Mouse (Mus musculus) testis, postnatal 10 days (tissue): Measurements from ENCODE around the gene Myt1l.

Experiments used
- DNase-seq: peaks from one replicate; pipeline ENCODE4 v3.0.0; 2021; ENCODE audit warnings: low spot score

Myt1l gene

DNA sequence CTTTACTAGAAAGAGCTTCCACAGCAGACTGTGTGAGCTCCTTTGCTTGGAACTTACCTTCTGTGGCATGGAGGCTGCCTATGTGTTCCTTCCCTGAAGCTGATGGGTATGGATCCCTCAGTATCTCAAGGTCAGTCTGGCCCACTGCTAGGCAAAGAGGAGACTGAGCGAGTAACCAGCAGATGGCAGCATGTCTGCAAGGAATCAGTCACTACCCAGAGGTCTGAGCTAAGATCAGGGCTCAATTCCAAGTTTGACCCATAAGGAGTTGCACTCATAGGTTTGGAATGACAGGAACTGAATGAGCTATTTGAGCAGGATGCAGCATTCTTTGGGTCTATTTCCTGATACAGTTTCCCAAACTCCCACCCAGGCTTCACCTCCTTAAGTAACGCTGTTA is 378.9 kb downstream of the Myt1l start:
- peak; percentile 68 for DNase-seq

DNA sequence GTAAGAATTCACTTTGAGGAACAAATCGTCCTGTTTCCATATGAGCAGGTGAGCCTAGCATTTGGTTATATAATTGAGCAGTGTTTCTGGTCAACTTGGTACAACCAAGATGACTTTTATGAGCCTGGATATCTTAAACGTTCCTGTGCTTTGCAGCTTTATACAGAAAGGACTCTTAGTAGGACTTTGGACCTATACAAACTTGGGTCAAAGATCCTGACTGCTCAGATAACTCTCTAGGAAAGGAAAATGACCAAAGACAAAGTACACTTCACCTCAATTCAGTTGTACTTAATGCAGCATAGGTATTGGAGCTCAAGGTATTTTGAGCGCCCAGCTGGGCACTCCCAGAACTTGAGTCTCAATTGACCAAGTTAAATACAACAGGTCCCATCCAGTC is 388.0 kb downstream of the Myt1l start:
- DNase-seq, result no peak

DNA sequence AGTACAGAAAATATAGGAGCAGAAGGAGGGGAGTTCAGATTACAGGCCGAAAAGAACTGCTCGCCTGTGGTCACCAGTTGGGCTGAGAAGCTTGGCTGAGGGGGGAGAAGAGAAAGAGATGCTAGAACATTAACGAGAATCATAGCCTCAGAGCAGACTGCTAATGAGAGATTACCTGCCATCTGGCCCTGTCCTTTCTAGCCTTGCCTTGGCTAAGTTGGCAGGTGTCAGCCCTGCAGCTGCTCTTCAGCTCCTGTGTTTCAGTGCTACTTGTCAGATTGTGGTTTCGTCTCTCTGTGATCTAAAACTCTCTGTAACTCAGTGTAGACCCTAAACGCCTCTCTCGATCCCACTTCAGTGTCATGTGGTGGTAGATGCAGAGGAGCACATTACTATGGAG is 388.6 kb downstream of the Myt1l start:
- no peak for DNase-seq

DNA sequence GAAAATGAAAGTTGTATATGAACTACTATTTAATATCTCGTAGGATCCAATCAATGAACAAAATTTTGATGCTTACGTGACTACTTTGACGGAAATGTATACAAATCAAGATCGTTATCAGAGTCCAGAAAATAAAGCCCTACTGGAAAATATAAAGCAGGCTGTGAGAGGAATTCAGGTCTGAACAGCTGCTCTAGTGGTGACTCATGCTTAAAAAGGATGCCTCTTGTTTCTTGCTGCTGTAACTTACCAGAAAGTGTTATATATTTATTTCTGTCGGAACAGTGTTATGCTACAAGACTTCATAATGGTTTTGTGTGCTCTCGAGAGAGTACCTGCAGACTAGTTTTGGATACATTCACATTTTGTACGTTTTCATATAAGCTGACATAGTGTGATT is 392.1 kb downstream of the Myt1l start:
- DNase-seq, result no peak

DNA sequence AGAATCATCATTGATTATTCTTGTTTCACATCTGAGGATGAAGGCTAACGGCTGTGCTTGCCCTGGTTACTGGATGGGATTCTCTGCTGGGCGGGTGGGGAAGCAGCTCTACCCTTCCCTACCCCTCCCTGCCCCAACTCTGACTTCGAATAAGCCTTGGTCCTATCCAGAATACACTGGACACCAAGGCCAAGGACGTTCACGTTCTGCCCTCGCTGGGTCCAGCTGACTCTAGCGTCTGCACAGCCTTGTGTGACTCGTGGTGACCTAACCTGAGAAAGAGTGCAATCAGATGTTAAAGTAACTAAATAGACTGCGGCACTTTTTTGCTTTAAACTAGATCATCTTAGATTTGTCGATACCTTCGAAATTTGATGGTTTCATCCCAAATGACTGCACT is 393.3 kb downstream of the Myt1l start:
- DNase-seq, result no peak

DNA sequence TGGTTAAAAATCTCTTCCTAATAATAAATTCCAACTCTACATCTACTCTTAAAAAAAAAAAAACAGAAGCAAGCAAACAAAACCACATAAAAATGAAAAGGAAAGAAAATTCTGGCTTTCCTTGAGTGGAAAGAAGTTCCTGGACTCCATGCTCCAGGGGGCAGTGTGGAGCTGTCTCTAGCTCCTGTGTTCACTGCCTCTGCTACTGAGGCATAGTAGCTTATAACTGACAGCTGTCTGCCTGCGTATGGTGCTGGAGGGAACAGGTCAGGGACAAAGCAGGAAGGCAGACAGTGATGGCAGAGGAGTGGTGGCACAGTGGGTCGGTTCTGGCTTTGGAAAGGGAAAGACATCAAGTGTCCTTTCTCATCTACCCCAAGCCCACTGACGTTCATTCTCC is 398.7 kb downstream of the Myt1l start:
- peak; percentile 82 for DNase-seq

DNA sequence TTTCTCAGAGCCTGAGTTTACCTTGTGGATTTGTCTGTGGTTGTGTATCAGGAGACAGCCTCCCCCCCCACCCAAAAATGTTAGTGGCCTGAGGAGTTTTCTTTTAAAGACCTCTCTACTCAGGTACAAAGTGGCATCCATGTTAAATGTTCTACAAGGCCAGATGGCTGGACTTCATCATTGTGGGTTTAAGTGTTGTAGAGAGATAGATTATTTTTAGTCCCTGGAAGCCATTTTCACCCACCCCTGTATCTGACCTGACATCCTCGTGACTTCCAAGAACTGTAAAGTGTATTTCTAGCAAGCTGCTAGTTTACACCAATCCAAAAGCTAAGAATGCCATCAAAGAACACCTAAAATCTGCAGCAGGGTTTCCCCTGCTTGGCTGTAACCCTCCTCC is 402.4 kb downstream of the Myt1l start:
- DNase-seq, result no peak

DNA sequence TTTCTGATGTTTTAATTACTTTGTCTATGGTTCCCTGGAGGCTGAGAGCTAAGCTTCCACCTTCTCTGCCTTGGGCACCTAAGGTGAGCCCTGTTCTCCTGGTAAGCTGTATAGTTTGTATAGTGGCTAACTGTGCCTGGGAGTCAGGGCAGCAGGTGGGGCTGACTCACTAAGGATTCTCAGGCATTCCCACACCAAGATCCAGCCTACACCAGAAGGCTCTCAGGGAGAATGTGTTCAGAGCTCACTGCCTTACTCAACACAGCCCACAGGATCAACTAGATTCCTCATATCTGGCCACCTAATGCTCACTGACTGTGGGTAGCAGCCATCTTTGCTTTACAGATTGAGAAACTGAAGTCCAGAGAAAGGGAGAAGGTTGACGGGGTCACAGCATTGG is 404.8 kb downstream of the Myt1l start:
- DNase-seq, result no peak

DNA sequence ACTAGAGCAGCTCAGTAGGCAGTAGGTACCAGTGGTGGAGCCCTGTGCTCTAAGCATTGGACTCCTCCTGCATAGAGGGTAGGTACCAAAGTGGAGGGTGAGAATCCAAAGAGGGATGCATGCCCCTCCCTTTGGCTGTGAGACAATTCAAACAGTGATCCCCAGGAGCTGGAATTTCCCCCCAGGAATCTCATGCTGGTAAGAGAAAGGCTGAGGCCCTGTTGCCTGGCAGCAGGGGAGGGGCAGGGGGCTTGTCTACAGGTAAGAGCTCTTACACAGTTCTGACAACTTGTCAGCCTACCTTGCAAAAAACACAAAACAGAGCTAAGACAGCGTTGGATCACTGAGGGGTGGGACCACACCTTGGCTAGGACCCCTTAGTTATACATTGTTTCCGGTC is 405.3 kb downstream of the Myt1l start:
- no peak for DNase-seq

DNA sequence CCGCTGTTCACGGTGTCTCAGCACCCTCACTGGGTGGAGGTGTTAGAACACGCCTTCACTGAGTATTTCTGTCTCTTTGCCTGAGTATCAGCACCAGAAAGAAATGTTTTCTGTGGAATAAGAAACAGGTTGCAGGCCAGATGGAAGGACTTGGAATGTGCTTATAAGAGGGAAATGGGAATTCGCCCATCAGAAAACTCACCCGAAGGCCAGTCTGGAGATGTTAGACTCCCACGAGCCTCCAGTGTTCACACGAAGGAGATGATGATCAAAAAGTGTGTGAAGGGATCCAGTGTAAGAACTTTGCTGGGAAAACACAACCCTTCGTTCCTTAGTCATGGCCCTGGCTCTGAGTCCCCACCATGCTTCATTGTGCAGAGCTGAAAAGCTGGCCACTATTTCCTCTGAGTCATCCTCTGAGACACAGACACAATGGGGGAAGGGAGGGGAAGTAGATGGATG is 406.0 kb downstream of the Myt1l start:
- DNase-seq, result no peak

DNA sequence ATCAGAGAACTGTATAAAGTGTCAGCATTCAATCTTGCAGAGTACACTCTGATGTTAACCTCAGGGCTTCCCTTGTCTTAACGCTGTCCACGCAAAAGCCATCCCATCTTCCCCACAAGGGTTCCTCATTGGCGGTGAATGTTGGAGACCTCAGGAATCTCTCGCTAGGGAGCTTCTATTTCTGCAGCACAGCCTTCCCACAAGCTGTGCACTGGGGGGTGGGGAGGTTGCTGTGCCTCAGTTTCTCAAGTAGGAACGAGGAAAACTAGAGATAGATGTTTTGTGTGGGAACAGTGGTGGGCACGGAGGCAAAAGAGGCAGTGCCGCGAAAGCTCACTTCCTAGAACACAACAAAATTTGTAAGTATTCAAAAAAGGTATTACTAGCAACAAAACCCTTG is 409.1 kb downstream of the Myt1l start, which contains the start of gene Pxdn:
Gene Pxdn, plus strand, starts transcription at position 301 of the 400 bp plus-strand sequence.
- no peak for DNase-seq

DNA sequence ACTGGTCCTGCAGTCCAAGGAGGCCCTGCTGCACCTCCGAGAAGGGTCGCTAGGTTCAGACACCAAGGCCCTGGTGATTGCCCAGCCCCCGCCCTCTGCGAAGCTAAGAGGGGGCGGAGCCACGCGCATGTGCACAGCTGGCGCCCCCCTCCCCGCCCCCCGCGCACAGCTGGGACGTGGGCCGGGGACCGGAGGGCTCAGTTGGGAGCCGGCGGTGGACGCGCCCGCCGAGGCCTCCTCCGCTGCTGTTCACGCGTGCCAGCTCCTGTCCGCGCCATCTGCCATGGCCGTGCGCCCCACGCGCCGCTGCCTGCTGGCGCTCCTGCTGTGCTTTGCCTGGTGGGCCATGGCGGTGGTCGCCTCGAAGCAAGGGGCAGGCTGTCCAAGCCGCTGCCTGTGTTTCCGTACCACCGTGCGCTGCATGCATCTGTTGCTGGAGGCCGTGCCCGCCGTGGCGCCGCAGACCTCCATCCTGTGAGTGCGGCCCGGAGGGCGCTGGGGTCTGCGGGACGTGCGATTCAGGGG is 409.7 kb downstream of the Myt1l start:
- peak; percentile 83 for DNase-seq

DNA sequence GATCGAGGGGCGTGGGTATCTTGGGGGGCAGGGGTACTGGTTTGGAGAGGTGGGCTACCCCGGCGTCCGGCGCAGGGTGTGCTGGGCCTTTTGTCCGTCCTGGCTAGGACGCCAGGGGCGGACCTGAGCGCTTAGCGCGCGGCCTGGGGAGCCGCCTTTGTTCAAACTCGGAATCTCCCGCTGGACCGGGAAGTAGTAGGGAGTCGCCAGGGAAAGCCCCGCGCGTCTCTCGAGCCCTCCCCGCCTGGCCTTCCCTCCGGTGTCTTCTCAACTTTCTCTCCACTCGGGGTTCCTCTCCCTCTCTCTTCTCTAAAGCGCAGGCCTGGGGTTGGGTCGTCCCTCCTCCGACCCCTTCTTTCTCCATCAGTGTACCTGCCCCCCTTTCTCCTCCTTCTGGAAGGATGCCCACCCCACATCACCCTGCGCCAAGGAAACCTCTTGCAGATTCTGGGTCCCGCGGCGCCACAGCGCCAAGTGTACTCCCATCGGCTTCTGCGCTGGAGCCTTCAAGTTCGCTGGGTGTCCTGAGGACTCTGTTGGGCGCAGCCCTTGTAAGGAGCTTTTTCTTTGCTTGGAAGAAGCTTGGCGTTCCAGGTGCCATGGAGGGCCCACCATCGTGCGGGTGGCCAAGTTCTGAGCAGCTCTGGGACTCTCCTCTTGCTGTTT is 410.3 kb downstream of the Myt1l start:
- peak; percentile 71 for DNase-seq

DNA sequence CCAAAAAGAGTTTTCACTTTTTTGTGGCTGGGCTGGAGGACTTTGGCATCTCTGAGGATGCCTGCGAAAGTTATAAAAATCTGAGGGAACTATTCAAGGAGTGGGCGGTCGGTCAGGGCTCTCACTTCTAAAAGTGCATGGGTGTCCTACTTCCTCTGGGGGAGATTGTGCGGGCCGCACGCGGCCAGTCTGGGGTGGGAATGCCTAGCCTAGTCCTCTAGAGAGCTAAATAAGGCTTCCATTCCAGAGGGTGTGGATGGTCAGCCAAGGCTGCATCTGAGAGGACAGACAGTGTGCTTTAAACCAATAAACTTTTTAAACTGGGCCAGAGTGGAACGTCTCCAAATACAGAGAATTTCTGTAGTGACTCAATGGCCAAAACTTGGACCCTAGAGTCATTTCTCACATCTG is 411.1 kb downstream of the Myt1l start:
- no peak for DNase-seq

DNA sequence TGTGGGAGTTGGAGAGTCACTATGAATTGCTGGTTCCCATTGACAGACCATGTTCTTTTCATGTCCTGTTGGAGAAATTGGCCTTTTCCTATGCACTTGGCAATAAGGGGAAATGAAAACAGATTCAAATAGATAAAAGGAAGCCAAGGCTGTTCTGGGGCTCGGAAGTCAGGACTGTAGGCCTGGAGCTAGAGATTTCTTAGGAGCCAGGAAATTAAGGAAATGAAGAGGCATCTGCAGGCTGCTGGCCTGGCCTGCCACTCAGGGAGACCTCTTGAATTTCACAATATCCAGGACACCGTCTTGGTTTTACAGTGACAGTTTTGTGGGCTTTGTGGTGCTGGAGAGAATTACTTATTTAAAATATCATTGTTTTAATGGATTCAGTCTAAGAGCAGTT is 414.3 kb downstream of the Myt1l start:
- DNase-seq, result no peak

DNA sequence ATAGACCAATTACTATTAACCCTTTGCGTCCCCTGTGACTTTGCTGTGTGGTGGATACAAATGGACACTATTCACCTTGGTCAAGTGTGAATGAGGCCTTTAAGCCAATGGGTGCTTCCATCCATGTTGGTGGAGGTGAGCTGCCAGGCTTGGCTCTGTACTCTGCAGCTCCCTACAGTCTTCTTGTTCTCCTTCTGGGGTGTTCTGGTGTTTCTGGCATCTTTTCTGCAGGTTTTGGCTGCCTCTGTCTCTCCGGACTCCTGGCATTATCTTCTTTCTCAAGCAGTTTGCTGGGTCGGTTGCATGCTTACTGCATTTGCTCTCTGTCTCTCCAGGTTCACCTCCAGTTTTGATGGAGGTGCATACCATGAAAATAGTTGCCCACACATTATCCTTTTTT is 416.5 kb downstream of the Myt1l start:
- no peak for DNase-seq

DNA sequence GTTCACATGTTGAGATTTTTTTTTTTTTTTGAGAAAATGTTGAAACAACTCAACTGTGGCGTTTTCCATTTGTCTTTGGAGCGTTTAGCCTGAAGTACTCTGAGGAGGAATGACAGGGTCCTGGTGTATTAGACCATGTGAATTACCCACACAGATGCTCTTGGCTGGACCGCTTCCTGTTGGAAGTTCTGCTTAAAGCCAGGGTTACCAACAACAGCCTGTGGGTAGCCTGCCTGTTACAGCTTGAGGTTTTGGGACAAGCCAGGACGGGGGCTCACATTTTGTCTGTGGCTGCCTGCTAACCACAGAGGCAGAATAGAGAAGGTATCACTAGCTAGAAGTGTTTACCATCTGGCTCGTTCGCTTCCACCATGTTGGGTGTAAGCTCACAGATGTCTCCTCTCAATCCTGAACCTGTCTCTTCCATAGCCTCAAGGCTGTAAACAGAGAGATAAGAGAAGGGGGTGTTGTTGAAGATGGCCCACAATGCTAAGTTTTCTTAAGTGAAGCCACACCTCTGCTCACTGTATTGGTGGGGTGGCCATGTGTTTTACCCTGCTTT is 417.1 kb downstream of the Myt1l start:
- DNase-seq, result no peak

DNA sequence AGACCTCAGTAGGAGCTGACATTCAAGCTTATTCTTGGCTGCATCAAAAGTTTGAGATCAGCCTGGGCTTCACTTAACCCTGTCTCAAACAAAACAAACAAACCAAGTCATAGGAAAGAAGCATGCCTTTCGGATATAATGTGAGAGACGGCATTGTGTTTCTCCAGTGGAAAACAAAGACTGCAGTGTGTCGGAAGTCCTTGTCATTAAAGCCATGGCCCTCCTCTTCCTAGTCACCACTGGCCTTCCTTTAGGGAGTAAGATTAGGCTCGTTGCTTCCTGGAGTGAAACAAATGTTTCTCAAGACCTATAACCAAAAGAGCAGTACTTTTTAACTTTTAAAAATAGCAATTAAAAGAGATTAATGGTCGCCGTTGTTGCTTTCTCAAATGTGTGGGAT is 422.9 kb downstream of the Myt1l start:
- no peak for DNase-seq

DNA sequence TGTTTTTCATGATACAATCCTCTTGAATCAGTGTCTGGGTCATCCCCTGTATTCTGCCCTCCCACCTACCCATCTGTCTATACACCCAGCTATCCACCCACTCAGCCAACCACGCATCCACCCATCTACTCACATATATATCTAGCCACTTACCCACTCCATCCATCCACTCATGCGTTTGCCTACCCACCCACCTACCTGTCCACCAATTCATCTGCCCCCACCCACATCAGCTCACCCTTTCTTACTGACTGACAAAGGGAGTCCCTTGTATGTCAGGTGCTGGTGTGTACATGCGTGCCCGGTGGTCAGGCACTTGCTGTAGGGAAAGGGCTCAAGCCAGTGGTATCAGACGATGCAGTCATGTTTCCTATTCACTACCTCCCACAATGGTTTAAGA is 423.3 kb downstream of the Myt1l start:
- DNase-seq, result no peak

DNA sequence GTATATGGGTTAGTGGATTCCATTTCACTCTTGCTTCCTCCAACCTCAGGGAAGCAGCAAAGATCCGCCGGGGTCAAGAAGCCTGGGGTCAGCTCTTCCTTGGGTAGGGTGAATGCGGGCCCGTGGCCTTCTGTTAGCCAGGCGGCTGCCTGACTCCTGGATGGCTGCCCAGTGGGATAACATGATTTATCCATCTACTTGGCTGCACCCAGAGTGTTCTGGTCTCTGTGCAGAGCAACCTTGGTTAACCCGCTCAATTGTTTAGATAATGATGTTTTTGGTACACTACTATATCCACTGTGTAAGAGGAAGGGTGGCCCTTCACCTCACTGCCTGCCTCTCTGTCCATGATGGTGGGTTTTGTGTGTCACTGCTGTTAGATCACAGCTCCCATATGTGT is 423.9 kb downstream of the Myt1l start:
- peak; percentile 72 for DNase-seq

DNA sequence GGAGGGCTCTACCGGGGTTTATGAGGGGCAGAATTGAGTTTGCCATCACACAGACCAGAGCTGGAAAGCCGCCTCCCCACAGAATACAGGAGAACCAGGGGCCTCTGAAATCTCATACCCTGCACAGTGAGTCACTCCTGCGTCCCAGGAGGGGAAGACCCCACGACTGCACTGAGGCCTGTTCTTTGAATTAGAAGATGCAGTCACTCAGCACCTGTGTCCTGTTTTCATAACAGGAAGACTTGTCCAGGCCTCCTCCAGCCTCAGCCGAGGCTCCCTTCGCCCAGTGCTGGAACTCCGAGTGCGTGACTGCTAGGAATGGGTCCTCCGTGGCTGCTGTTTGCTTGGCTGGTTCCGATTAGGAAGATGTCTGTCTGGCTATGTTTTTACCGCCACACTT is 425.8 kb downstream of the Myt1l start:
- DNase-seq, result no peak

DNA sequence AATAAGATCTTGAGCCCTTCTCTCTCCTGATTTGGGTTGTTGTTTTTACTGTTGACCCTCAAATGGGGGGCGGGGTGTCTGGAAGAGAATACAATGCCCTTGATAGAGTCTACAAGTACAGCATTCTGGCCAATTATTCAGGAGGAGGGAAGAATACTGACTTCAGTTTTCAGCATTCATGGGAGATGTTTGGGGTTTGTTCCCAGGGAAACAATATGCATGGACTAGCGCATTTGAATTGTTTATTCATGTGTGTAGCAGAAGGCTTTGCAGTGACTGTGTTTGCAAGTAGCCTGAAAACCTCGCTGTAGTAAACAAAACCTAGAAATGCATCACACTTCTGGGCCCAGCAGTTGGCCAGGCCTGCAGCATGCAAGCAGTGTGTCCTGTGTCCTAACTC is 426.3 kb downstream of the Myt1l start:
- DNase-seq, result no peak

DNA sequence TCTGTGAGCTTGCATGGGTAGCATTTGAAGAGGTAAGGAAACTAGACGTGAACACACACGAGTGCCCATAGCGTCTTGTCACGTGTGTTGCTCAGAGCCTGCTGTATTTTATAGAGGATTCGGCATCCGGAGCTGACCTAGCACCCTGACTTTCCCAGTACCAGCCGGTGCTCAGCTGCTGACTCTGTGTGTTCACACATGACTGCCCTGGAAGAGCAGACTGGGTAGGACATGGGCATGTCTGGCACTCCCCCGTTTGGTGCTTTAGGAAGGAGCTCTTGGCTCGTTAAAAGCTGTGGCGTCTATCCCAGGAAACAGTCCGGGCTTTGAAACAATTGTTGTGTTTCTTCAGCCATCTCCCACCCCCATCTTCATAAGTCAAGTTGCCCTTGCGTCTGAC is 428.8 kb downstream of the Myt1l start:
- DNase-seq, result no peak

DNA sequence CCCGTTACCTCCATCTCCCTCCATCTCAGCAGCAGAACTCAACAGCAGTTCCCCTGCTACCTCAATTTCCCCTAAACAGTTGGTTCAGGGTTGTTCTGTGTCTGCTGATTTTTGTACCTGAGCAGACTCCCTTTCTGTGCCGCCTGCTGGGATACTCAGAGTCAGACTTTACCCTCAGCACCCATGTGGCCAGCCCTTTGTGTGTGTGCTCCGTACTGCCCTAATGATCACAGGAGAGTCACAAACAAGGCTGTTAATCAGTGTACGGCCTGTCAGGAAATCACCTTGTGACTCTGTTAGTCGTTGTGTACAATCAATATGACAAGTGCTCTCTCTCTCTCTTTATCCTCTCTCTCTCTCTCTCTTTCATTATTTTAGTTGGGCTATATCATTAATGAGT is 430.5 kb downstream of the Myt1l start:
- DNase-seq, result no peak
